In genomic region chr7:141193348-141193856, GRCm38 (mm10) we compare ENCODE assay signal across 8 mouse cellular contexts. TPM values are rescaled to one million over a fixed set of nuclear protein-coding genes. Genes with fewer than 3 reads are reported as not detected.
DNase-seq lines count a peak whose midpoint lies in the region; ATAC-seq and TF ChIP-seq lines count a peak whose summit lies in the region.

No protein-coding gene starts in this region.

- 2% methylated on average over 41 of the region's 43 CpGs for WGBS in kidney, embryonic 16.5 days
- 0% methylated on average over 39 of the region's 43 CpGs for WGBS in lung, embryonic 16.5 days
- WGBS in olfactory bulb, adult 2 months = 1% methylated on average over 40 of the region's 43 CpGs

- peak overlapping the region; percentile 90 for H3K4me3 ChIP-seq in kidney, embryonic 16.5 days (ENCODE audit: low read length)
- H3K4me3 ChIP-seq in lung, embryonic 16.5 days (ENCODE audit: low read length) = peak overlapping the region; percentile 94
- peak overlapping the region; percentile 80 for H3K4me3 ChIP-seq in olfactory bulb, adult 2 months (ENCODE audit: insufficient read depth, low read depth, low read length)

- intact Hi-C loops in gastrocnemius, postnatal 14 days (cut with DNase I; ENCODE audit: low total_unique reads) = no loop called here

- peak overlapping the region; percentile 97 for H3K4me2 ChIP-seq in kidney, embryonic 16.5 days (replicated peaks; ENCODE audit: low read depth, low read length)
- peak overlapping the region; percentile 87 for H3K4me2 ChIP-seq in lung, embryonic 16.5 days (ENCODE audit: low read depth, low read length)

- peaks cover 25% of the 10 kb centered on the region for H3K4me1 ChIP-seq in kidney, embryonic 16.5 days (ENCODE audit: insufficient read depth, low read length)
- H3K4me1 ChIP-seq in lung, embryonic 16.5 days (replicated peaks; ENCODE audit: control insufficient read depth, insufficient read depth, low read length) = peaks cover 19% of the 10 kb centered on the region
- peaks cover 27% of the 10 kb centered on the region for H3K4me1 ChIP-seq in olfactory bulb, adult 2 months (ENCODE audit: control insufficient read depth, insufficient read depth, low read length)

- DNase-seq in spleen, postnatal 4 days (ENCODE audit: low spot score in 2 of 2) = peak; percentile 40 to 81
- DNase-seq in spleen, adult 18-20 months = no peak
- peak; percentile 66 for DNase-seq in cerebellum, adult 11-12 months
- DNase-seq in gastrocnemius, postnatal 14 days = peak; percentile 50
- no peak for DNase-seq in ovary, postnatal 10 days (ENCODE audit: low spot score)

- TF ChIP-seq CTCF in olfactory bulb, adult 2 months (IDR thresholded peaks at IDR 0.05; ENCODE audit: insufficient read depth, low read depth, low read length) = no peak

- peak overlapping the region; percentile 95 for H3K9ac ChIP-seq in kidney, embryonic 16.5 days (replicated peaks; ENCODE audit: low read length)
- peak overlapping the region; percentile 97 for H3K9ac ChIP-seq in lung, embryonic 16.5 days (ENCODE audit: low read length)

- peak; percentile 52; the same call in 1 of the 2 replicates for ATAC-seq in kidney, embryonic 16.5 days (ENCODE audit: low FRiP score, low TSS enrichment)
- ATAC-seq in lung, embryonic 16.5 days (ENCODE audit: low read depth) = peak; percentile 23

- H3K27me3 ChIP-seq in kidney, embryonic 16.5 days (ENCODE audit: insufficient read depth, low read length) = no peaks in the 10 kb centered on the region
- peaks cover 4% of the 10 kb centered on the region; the same call in 1 of the 2 replicates for H3K27me3 ChIP-seq in lung, embryonic 16.5 days (ENCODE audit: control insufficient read depth, insufficient read depth, low read depth, low read length)

- peak overlapping the region; percentile 83 for H3K27ac ChIP-seq in kidney, embryonic 16.5 days (ENCODE audit: low read length)
- peak overlapping the region; percentile 88 for H3K27ac ChIP-seq in lung, embryonic 16.5 days (ENCODE audit: low read length)
- peak overlapping the region; percentile 30; the same call in 1 of the 2 replicates for H3K27ac ChIP-seq in olfactory bulb, adult 2 months (ENCODE audit: insufficient read depth, low read depth, low read length)

- H3K9me3 ChIP-seq in kidney, embryonic 16.5 days (ENCODE audit: low read length) = no peaks in the 10 kb centered on the region
- no peaks in the 10 kb centered on the region for H3K9me3 ChIP-seq in lung, embryonic 16.5 days (ENCODE audit: control insufficient read depth, low read length)

- H3K36me3 ChIP-seq in kidney, embryonic 16.5 days (ENCODE audit: insufficient read depth, low read length) = peaks cover 34% of the 10 kb centered on the region
- peaks cover 35% of the 10 kb centered on the region for H3K36me3 ChIP-seq in lung, embryonic 16.5 days (ENCODE audit: control insufficient read depth, insufficient read depth, low read length)

- TF ChIP-seq POLR2A in olfactory bulb, adult 2 months (IDR thresholded peaks at IDR 0.05; ENCODE audit: insufficient read depth, low read depth, low read length) = 0 out of 2 replicates have a peak, but pooled peaks have one; percentile 13

RNA-seq across cellular contexts. Expression of gene Hras, which starts 0.4 kb away (rescaled TPM):
- total RNA-seq in gastrocnemius, postnatal 14 days (2021) = 100 to 1,000 TPM; 193 to 209 TPM
- polyA plus RNA-seq in kidney, embryonic 16.5 days (2015; fragmentation: Nextera tagmentation; extraction: Ambion mirVana) = 40.3 and 78.3 TPM in 2 replicates
- 48.5 and 48.8 TPM in 2 replicates for polyA plus RNA-seq in lung, embryonic 16.5 days (2015; fragmentation: Nextera tagmentation; extraction: Ambion mirVana)
- not detected in 2 replicates for polyA plus RNA-seq in olfactory bulb, adult 2 months (2012; ENCODE audit: insufficient read depth, insufficient read length, low replicate concordance, missing spikeins)

RNA-seq across cellular contexts. Expression of gene Lrrc56, which starts 0.6 kb away (rescaled TPM):
- 1 to 10 TPM; 2.2 to 2.4 TPM for total RNA-seq in gastrocnemius, postnatal 14 days (2021)
- 13.5 and 15.1 TPM in 2 replicates for polyA plus RNA-seq in kidney, embryonic 16.5 days (2015; fragmentation: Nextera tagmentation; extraction: Ambion mirVana)
- polyA plus RNA-seq in lung, embryonic 16.5 days (2015; fragmentation: Nextera tagmentation; extraction: Ambion mirVana) = 8.6 and 8.9 TPM in 2 replicates
- not detected in 2 replicates for polyA plus RNA-seq in olfactory bulb, adult 2 months (2012; ENCODE audit: insufficient read depth, insufficient read length, low replicate concordance, missing spikeins)

RNA-seq across cellular contexts. Expression of gene Lmntd2, which starts 20.5 kb away (rescaled TPM):
- not detected for total RNA-seq in gastrocnemius, postnatal 14 days (2021)
- 3.9 and 4.4 TPM in 2 replicates for polyA plus RNA-seq in kidney, embryonic 16.5 days (2015; fragmentation: Nextera tagmentation; extraction: Ambion mirVana)
- polyA plus RNA-seq in lung, embryonic 16.5 days (2015; fragmentation: Nextera tagmentation; extraction: Ambion mirVana) = 1.3 and 1.4 TPM in 2 replicates
- not detected in 2 replicates for polyA plus RNA-seq in olfactory bulb, adult 2 months (2012; ENCODE audit: insufficient read depth, insufficient read length, low replicate concordance, missing spikeins)

RNA-seq across cellular contexts. Expression of gene Rnh1, which starts 20.7 kb away (rescaled TPM):
- total RNA-seq in gastrocnemius, postnatal 14 days (2021) = 10 to 100 TPM; 48.4 to 50.3 TPM
- polyA plus RNA-seq in kidney, embryonic 16.5 days (2015; fragmentation: Nextera tagmentation; extraction: Ambion mirVana) = 141 and 155 TPM in 2 replicates
- polyA plus RNA-seq in lung, embryonic 16.5 days (2015; fragmentation: Nextera tagmentation; extraction: Ambion mirVana) = 153 and 165 TPM in 2 replicates
- polyA plus RNA-seq in olfactory bulb, adult 2 months (2012; ENCODE audit: insufficient read depth, insufficient read length, low replicate concordance, missing spikeins) = not detected in 2 replicates

RNA-seq across cellular contexts. Expression of gene Rassf7, which starts 22.3 kb away (rescaled TPM):
- 1 to 10 TPM in 1 of 2 experiments, under 1 TPM in 1; 0.62 to 1.2 TPM for total RNA-seq in gastrocnemius, postnatal 14 days (2021)
- 76.3 and 78.3 TPM in 2 replicates for polyA plus RNA-seq in kidney, embryonic 16.5 days (2015; fragmentation: Nextera tagmentation; extraction: Ambion mirVana)
- polyA plus RNA-seq in lung, embryonic 16.5 days (2015; fragmentation: Nextera tagmentation; extraction: Ambion mirVana) = 69.4 and 86.6 TPM in 2 replicates
- polyA plus RNA-seq in olfactory bulb, adult 2 months (2012; ENCODE audit: insufficient read depth, insufficient read length, low replicate concordance, missing spikeins) = not detected in 2 replicates

Comparison
In these comparisons a context has a peak if more than half of its experiments do, and no peak if none do; other contexts are left out.
1. DNase-seq: peak in spleen, postnatal 4 days (2 of 2), cerebellum, adult 11-12 months (single experiment) and gastrocnemius, postnatal 14 days (single experiment); none in spleen, adult 18-20 months (0 of 2) and ovary, postnatal 10 days (single experiment).
2. H3K27ac ChIP-seq: peak in every context shown above with its lines; median percentile 88 in lung, embryonic 16.5 days; 83 in kidney, embryonic 16.5 days; 30 in olfactory bulb, adult 2 months.
3. Peak in every context shown above with its lines, with median percentiles within 50 percentile points of each other: H3K4me3 ChIP-seq.